Mouse (Mus musculus) embryonic facial prominence, embryonic 14.5 days (tissue): Measurements from ENCODE around the gene Mettl9. TPM values are rescaled to one million over a fixed set of nuclear protein-coding genes. Genes with fewer than 3 reads are reported as not detected.

ENCODE experiments used
- ATAC-seq: fragments of 200-750 bp; cut with Nextera tagmentation; 2 replicates; pipeline ENCODE4 v1.8.0; 2017; ENCODE audit warnings: low read depth, moderate number of reproducible peaks, moderate TSS enrichment
- DNase-seq: peaks from one replicate; pipeline ENCODE4 v3.0.0-alpha.2; 2015; ENCODE audit warnings: low spot score
- H3K27ac ChIP-seq: fragments of 300-500 bp; sonication (generic); replicated peaks from 2 replicates; pipeline ENCODE4 v1.5.1; 2014; ENCODE audit warnings: low read depth, mild to moderate bottlenecking, low read length, moderate library complexity
- H3K27me3 ChIP-seq: fragments of 300-500 bp; sonication (generic); replicated peaks from 2 replicates; pipeline ENCODE4 v1.6.1; 2014; ENCODE audit warnings: low read length; ENCODE audit not compliant: control insufficient read depth, insufficient read depth
- H3K36me3 ChIP-seq: fragments of 300-500 bp; sonication (generic); 2 replicates; pipeline ENCODE4 v1.6.1; 2014; ENCODE audit warnings: low read length, mixed read lengths; ENCODE audit not compliant: control insufficient read depth, insufficient read depth
- H3K4me1 ChIP-seq: fragments of 300-500 bp; sonication (generic); 2 replicates; pipeline ENCODE4 v1.6.1; 2014; ENCODE audit warnings: antibody characterized with exemption, low read length; ENCODE audit not compliant: control insufficient read depth, insufficient read depth
- H3K4me2 ChIP-seq: fragments of 300-500 bp; sonication (generic); 2 replicates; pipeline ENCODE4 v1.6.1; 2014; ENCODE audit warnings: low read depth, mild to moderate bottlenecking, low read length, moderate library complexity, mixed read lengths
- H3K4me3 ChIP-seq: fragments of 300-500 bp; sonication (generic); 2 replicates; pipeline ENCODE4 v1.5.1; 2014; ENCODE audit warnings: low read depth, mild to moderate bottlenecking, low read length
- H3K9ac ChIP-seq: fragments of 300-500 bp; sonication (generic); 2 replicates; pipeline ENCODE4 v1.6.1; 2014; ENCODE audit warnings: low read depth, mild to moderate bottlenecking, low read length, moderate library complexity, mixed read lengths
- H3K9me3 ChIP-seq: fragments of 300-500 bp; sonication (generic); 2 replicates; pipeline ENCODE4 v1.6.1; 2016; ENCODE audit warnings: low read length; ENCODE audit not compliant: control insufficient read depth
- WGBS: fragments of 180-500 bp; shearing (Covaris S2); extraction: QIAGEN DNeasy Blood & Tissue Kit; methylation state at CpG from one replicate; pipeline ENCODE4 v1.1.7; 2014; 5-methylcytosine and 5-hydroxymethylcytosine counted together
- polyA plus RNA-seq: library from polyadenylated mRNA; unstranded; fragments of >200 nt; fragmentation: Nextera tagmentation; extraction: Ambion mirVana; gene quantifications from 2 replicates; pipeline ENCODE4 v1.2.1, GENCODE M21; 2014

Mettl9 gene
- polyA plus RNA-seq, 1 experiment from 2014 or later, result 142 TPM

GRCm38 (mm10) chr7:121093026-121093425 is 58.8 kb downstream of the Mettl9 start:
- H3K4me2 ChIP-seq, result no peak overlapping the region
- H3K4me3 ChIP-seq, result no peak overlapping the region
- ATAC-seq (no peak), DNase-seq (no peak)
- no peaks in the 10 kb centered on the region for H3K36me3 ChIP-seq
- H3K9ac ChIP-seq, result no peak overlapping the region
- no peaks in the 10 kb centered on the region for H3K4me1 ChIP-seq
- H3K9me3 ChIP-seq, result no peaks in the 10 kb centered on the region
- WGBS, result 57% methylated on average over 4 of the region's 4 CpGs
- H3K27ac ChIP-seq, result no peak overlapping the region
- no peaks in the 10 kb centered on the region for H3K27me3 ChIP-seq

GRCm38 (mm10) chr7:121098614-121099389 is 64.6 kb downstream of the Mettl9 start:
- Histone ChIP-seq H3K4me1 (no peaks in the 10 kb centered on the region), H3K9ac (no peak overlapping the region), H3K4me2 (no peak overlapping the region), H3K4me3 (no peak overlapping the region), H3K27me3 (no peaks in the 10 kb centered on the region), H3K36me3 (no peaks in the 10 kb centered on the region), H3K9me3 (no peaks in the 10 kb centered on the region), H3K27ac (no peak overlapping the region)
- ATAC-seq, result no peak
- WGBS, result 83% methylated on average over 7 of the region's 10 CpGs
- no peak for DNase-seq

- 21% methylated on average over 3 of the region's 3 CpGs for WGBS
- no peak for ATAC-seq
- H3K9me3 ChIP-seq, result no peaks in the 10 kb centered on the region
- H3K36me3 ChIP-seq, result no peaks in the 10 kb centered on the region
- H3K4me3 ChIP-seq, result no peak overlapping the region
- H3K4me2 ChIP-seq, result no peak overlapping the region
- H3K27ac ChIP-seq, result no peak overlapping the region
- no peak overlapping the region for H3K9ac ChIP-seq
- no peak for DNase-seq
- no peaks in the 10 kb centered on the region for H3K27me3 ChIP-seq
- no peaks in the 10 kb centered on the region for H3K4me1 ChIP-seq
These were observed 73.6 kb downstream of the Mettl9 start for GRCm38 (mm10) chr7:121107851-121108250.

GRCm38 (mm10) chr7:121111321-121111720 is 77.1 kb downstream of the Mettl9 start:
- WGBS, result 27% methylated on average over 3 of the region's 3 CpGs

GRCm38 (mm10) chr7:121111762-121112161 is 77.5 kb downstream of the Mettl9 start:
- no peak overlapping the region for H3K27ac ChIP-seq
- H3K27me3 ChIP-seq, result no peaks in the 10 kb centered on the region
- no peak for ATAC-seq
- no peak for DNase-seq
- H3K4me1 ChIP-seq, result no peaks in the 10 kb centered on the region
- no peak overlapping the region for H3K4me3 ChIP-seq
- H3K4me2 ChIP-seq, result no peak overlapping the region
- 64% methylated on average over 3 of the region's 3 CpGs for WGBS
- no peaks in the 10 kb centered on the region for H3K36me3 ChIP-seq
- no peaks in the 10 kb centered on the region for H3K9me3 ChIP-seq
- H3K9ac ChIP-seq, result no peak overlapping the region

More at GRCm38 (mm10) chr7:121111321-121111720, 77.1 kb downstream of the Mettl9 start:
- DNase-seq (peak; percentile 10), ATAC-seq (no peak)
- no peaks in the 10 kb centered on the region for H3K4me1 ChIP-seq
- H3K27me3 ChIP-seq, result no peaks in the 10 kb centered on the region
- H3K4me3 ChIP-seq, result no peak overlapping the region
- no peak overlapping the region for H3K27ac ChIP-seq
- H3K36me3 ChIP-seq, result no peaks in the 10 kb centered on the region
- H3K4me2 ChIP-seq, result no peak overlapping the region
- H3K9me3 ChIP-seq, result no peaks in the 10 kb centered on the region
- no peak overlapping the region for H3K9ac ChIP-seq

- WGBS, result 13% methylated on average over 10 of the region's 10 CpGs
- H3K27me3 ChIP-seq, result no peaks in the 10 kb centered on the region
- DNase-seq (peak; percentile 86), ATAC-seq (peak; percentile 71)
- no peak overlapping the region for H3K4me2 ChIP-seq
- H3K36me3 ChIP-seq, result no peaks in the 10 kb centered on the region
- no peak overlapping the region for H3K4me3 ChIP-seq
- no peak overlapping the region for H3K27ac ChIP-seq
- no peaks in the 10 kb centered on the region for H3K9me3 ChIP-seq
- no peak overlapping the region for H3K9ac ChIP-seq
- no peaks in the 10 kb centered on the region for H3K4me1 ChIP-seq
These were observed 86.0 kb downstream of the Mettl9 start for GRCm38 (mm10) chr7:121120143-121120818.

Other genes starting within 250 kb of the Mettl9 start
- gene Gm5737, start 222.1 kb upstream of the Mettl9 start, polyA plus RNA-seq, result not detected in 2 replicates
- 19.6 and 22.2 TPM in 2 replicates for gene Eef2k, start 191.6 kb upstream of the Mettl9 start, polyA plus RNA-seq
- gene Polr3e, start 116.7 kb upstream of the Mettl9 start, polyA plus RNA-seq, result 21.8 and 26.2 TPM in 2 replicates
- 17.5 and 21.0 TPM in 2 replicates for gene Cdr2, start 52.1 kb upstream of the Mettl9 start, polyA plus RNA-seq
- gene Mfsd13b, start 51.9 kb upstream of the Mettl9 start, polyA plus RNA-seq, result 0.55 TPM in 1 of 2 replicates, not detected in the other
- gene Igsf6, start 40.1 kb downstream of the Mettl9 start, polyA plus RNA-seq, result 2.2 and 2.6 TPM in 2 replicates
- 0.85 and 1.1 TPM in 2 replicates for gene Otoa, start 47.2 kb downstream of the Mettl9 start, polyA plus RNA-seq